Mouse (Mus musculus) thymus, postnatal 25 days (tissue): Measurements from ENCODE around the gene Lrrc14b.

ENCODE experiments used
- DNase-seq: peaks from one replicate; pipeline ENCODE4 v3.0.0; 2022

Gene Lrrc14b

DNA sequence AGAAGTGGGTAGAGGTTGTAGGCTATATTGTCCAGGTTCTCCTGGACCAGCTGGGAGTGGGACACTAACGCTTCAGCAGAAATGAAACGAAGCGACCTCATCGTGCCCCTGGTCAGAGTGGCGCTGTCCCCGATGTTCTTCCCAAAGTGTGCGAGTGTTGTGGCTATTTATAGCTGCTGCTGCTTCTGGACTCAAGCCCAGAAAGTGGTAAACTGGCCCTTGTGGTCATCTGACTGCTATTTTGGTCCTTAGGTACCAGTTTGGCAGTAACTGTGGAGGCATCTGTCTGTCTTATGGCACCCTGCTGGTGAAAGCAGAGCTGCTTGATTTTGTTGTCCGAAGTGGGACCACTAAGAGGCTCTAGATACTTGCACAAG, at the start of gene Lrrc14b:
TSS of gene Lrrc14b (minus strand) at position 147 of the 377 bp plus-strand sequence.
- DNase-seq, result no peak

DNA sequence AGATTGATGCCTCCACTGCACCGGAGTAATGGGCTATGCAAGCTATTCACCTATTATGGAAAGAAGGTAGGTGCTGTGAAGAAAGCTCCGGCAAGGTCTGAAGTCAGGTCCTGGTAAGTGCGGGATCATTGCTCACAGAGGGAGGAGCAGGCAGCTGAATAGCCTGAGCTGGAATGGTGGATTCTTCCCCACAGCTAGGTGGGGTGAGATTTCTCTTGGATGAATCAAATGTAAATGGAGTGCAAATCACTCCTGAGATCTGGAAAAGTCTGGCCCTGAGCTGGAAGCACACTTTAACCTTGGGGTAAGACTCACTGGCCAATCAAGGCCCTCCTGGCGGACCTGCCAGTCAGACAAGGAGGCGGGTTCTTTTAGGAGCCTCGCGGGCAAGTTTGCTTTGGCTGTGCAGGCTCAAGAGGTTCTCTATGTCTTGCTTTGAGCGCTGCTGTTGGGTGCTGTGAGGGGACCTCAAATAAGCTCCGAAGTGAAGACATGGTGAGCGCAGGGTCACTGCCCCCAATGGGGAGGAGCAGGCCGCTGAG, 35.6 kb upstream of the Lrrc14b start, which contains the start of gene Ftl1-ps1:
TSS of gene Ftl1-ps1 (plus strand) at position 397 of the 542 bp plus-strand sequence.
- DNase-seq, result no peak

DNA sequence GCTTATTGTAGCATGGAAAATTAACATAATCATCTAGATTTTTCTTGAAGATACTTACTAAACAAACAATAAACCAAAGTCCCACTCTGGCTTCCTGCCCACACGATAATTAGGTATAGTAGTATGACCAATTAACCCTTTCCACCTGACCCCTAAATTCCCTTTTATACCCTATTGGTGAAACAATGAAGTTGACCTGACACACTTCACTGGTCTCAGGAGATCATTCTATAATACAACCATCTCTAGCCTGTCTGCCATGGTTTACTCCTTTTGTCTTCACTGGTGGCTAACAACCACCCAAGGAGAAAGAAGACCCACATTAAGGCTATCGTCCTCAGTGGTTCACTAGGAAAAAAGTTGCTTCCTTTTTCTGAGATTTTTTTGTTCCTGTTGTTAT, 27.4 kb upstream of the Lrrc14b start:
- no peak for DNase-seq

DNA sequence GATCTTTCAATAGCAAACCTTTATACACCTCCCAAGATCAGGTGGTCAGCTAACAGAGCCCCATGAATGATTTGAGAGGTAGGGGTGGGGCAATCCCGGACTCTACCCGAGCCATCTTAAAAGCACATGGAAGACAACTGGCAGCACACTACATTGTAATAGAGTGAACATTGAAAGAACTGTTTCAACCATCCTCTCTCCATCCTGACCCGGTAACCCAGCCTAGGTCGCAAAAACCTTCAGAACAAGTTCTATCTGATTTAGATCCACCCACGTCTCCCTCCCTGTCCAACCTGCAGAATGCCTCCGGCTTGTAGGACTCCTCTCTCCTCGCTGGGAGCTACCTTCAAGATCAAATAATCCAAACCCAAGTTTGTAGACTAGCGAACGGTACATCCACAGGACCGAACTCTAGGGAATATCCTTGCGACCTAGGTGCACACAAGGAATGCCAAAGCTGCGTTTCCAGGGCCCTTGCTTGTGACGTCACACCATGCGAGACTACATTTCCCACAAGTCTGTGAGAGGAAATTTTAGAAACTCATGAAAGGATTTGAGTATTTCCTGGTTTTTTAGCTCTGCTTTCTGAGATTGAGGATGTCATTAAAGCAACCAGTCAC, 26.7 kb upstream of the Lrrc14b start, which contains the start of gene Zfp72:
TSS of gene Zfp72 (minus strand) at position 466 of the 620 bp plus-strand sequence.
- peak; percentile 69 for DNase-seq

DNA sequence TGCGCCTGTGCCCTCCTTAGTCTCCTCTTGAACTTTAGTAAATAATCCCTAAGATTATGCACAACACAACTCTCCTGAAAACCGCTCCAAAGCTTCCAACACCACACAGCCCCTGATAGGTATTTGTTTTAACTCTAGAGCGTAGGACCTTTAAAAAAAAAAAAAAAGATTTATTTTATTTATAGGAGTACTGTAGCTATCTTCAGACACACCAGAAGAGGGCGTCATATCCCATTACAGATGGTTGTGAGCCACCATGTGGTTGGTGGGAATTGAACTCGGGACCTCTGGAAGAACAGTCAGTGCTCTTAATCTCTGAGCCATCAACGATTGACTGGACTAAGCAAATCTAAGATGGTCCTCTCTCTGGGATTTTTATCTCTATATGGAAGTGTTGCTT, 25.9 kb upstream of the Lrrc14b start:
- no peak for DNase-seq

DNA sequence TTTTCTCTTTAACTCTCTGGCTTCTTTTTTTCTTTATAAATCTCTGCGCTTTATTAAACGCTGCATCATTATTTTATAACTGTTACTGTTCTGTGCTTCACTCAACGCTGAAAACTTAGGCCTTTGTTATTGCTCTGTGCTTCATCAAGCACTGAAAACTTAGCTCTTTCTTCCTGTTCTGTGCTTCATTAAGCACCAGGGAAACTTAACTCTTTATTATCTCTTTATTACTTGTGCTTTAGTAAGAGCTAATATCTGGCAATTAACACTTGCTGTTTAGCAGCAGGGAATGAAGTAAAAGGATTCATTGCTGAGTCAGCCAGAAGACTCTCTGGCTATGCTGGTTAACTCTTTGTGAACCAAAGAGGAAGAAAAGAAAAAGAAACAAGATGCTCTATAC, 18.5 kb upstream of the Lrrc14b start:
- DNase-seq, result no peak

DNA sequence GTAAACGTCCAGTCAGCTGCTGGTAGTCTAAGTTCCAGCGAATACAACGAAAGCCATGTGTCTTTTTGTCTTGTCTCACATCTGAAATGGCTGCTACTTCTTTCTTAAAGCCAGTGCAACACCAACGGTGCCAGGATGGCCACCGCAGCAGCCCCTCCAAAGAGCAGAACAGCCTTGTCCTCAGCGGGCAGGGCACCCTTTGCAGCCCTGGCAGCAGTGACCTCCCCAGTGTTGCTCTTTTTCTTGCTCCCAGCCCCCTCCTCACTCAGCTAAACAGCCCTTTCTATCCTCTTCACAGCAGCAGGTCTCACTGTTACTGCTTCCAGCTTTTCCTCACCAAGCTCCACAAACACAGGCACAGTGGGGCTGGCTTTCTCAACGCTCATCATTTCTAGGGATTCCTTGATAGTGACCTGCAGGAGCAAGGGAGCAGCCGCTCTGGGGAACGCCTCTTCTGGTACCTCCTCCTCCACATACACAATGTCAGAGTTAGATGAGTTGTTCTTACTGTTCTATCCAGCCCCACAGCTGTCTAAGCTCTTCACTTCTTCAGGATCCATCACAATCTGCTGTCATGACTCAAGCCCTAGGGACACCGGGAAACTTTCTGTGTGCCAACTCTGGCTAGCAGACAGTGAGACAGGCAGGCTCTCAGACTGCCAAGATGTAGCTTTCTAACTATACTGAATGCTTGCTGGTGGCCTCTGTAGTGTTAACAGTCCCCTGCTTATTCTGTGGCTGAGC, 17.9 kb upstream of the Lrrc14b start:
- DNase-seq, result no peak

DNA sequence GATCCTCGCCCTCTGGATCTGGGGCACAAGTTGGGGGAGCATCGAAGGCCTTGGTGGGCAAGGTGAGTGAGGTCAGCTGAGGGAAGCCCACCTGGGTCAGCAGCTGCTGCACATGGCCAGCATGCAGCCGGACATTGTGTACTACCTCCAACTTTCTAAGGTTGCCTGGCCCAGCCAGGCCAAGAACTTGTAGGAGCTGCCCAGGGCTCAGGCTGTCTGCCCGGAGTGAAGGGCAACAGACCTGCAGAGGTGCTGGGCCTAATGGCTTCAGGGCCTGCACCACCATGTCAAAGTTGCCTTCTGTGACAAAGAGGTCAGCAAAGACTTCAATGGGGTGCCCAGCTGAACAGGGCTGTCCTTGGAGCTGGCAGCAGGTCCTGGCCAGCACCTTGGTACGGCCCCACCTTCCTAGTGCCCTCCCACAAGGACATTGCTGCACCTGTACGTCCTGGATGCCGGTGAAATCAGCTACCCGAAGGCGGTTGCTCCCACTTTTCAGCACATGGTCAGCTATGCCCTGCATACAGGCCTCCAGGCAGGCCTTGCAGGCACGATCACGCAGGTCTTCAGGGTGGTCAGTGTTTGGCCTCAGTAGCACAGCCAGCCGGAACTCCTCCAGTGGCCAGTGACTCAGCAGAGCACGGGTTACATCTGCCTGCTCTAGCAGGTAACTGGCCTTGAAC, 488 bp downstream of the Lrrc14b start:
- no peak for DNase-seq

DNA sequence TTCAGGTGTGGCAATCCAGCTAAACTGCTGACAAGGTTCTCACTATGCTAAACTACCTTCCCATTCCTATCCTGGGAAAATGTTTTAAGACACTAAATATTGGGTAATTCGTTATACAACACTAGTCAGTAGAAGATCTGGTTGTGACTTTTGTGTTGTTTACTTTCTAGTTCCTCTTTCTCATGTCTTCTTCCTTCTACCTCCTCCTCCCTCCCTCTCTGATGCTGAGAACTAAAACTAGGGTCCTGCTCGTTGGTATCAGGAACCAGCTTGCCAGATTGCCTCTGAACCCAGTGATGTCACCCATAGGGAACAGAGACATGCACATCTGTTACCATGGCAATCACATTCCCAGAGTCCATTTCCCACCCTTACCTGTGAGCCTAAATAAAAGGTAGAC, 1.6 kb downstream of the Lrrc14b start:
- no peak for DNase-seq

DNA sequence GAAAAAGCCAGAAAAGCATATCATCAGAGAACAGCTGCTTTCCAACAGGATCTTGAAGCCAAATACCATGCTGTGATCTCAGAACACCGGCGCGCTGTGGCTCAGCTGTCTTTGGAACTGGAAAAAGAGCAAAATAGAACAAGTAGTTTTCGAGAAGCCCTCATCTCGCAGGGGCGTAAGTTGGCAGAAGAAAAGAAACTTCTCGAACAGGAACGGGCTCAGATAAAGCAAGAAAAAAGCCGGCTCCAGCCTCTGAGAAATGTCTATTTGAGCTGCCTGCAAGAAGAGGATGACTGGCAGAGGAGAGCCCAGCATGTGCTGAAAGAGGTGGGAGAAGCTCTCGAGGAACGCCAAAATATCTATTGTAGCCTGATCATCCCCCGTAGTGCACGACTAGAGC, 7.3 kb downstream of the Lrrc14b start:
- no peak for DNase-seq

DNA sequence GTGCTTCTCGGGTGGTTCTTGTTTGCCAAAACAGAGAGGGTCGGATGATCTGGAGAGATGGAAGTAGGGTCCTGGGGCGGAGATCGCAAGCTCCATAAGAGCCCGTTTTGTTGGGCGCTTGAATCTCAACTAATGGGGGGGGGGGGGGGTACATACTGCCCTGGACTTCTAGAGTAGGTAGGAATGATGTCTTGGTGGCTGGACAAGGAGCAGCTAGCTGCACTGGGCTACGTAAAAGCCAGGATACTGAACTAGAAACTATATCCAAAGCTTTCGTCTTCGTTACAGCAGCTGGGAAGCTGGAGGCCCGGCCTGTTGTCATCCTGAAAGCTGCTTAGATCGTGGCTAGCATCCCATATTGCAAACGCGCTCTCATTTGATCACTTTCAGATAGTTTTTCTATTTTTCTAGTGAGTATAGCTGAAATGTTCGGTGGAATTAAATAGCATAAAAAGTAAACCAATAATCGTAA, 13.3 kb downstream of the Lrrc14b start:
- DNase-seq, result no peak

DNA sequence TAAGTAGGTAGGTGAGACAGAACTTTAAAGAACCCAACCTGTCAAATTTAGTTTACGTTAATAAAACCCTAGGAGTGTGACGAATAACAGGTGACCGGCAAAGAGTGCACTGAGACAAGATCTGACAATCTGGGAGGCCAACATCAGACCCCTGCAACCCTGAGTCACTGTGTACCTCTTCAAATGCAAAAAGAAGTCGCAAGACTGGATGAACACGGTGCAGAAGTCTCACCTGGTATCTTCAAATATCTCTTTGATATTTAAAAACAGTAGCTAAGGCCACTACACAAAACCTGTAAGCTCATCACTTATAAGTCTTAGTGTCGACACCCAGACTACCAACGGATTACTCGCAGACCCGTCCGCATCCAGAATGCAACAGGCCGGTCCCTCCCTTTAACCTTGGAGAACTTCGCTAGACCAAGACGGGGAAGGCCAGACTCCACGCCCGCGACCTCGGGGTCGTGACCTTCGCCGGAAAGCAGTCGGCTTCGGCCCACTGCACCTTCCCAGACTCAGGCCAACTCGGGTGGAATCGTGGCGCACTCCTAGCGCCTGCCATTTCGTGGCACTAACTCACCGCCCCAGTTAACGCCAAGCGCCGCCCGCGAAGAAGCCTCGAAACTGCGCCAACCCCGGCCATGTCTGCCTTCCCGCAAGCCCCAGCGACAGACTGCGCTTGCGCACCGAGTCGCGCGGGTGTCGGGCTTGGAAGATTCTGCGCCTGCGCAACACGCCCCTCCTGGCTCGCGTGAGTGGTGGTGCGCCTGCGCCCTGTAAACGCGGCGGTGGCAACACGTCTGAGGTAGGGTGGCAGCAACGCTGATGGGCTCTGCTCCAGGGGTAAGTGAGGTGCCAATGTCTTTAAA, 14.0 kb downstream of the Lrrc14b start, which contains the start of the genes Sdha and Ccdc127:
TSS of gene Sdha (minus strand) at position 715 of the 869 bp plus-strand sequence.
TSS of gene Ccdc127 (plus strand) at position 744 of the 869 bp plus-strand sequence.
- peak; percentile 96 for DNase-seq

DNA sequence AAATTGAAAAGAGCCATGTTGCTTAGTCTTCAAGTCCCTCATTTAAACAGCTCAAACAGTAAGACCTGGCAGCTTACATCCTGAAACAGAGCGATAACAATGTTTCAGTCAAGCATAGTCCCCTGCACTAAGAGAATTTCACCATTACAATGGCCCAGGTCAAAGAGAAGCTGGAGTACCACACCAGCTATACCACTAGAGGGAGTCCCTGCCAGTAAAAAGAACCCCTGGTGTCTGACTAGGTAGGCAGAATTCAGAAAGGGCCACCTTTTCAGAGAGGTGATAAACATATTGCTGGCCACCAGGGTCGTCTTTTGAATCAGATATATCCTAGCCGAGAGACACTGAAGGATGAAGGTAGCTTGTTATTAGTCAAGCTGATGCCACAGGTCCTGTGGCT, 22.8 kb downstream of the Lrrc14b start:
- peak; percentile 49 for DNase-seq

DNA sequence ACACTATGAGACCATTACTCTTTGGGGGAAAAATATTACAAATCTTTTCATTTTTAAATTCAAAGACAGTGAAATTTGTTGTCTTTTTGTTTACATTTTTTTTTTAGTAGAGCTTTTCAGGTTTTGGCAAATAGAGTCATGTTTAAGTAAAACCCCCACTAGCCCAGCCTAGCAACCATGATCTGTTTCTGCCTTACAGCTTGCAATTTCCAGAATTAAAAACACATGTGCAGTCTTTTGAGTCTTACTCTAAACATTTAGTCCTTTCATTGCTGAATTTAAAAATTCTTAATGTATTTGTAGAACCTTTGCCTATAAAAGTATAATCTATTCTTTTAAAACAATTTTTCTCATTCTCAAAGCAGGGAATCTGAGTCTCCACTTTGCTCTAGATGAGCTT, 34.5 kb downstream of the Lrrc14b start:
- DNase-seq, result no peak

DNA sequence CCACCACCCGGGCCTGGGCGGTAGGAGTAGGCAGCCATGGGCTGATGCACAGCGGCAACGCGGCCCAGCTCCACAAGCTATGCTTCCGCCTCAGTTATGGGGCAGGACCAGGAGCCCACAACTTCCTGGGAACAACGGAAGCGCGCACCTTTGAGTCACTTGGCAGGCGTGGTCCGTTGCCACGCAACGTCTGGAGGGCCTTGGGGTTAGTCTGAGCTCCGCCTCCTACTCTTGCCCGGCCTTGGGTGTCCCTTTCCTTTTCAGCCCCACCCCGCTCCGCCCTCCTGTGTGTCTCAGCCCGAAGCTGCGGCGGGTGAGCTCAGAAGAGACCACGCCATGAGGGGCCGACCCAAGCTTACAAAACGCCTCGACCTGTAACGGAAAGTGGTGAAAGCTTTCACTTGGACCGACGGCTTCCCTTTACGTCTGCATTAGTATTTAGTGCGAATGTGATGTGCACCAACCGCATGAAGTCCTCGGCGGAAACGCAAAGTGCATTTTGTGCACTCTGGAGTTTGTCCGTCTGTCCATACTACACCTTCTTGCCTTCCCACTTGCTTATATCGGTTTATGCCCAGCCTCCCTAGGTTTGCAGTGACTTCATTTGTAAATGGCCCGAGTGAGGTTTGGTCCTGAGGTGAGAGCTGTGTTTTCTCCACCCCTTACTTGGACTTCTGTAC, 46.5 kb downstream of the Lrrc14b start, which contains the start of gene Pdcd6:
TSS of gene Pdcd6 (minus strand) at position 411 of the 680 bp plus-strand sequence.
- peak; percentile 90 for DNase-seq

DNA sequence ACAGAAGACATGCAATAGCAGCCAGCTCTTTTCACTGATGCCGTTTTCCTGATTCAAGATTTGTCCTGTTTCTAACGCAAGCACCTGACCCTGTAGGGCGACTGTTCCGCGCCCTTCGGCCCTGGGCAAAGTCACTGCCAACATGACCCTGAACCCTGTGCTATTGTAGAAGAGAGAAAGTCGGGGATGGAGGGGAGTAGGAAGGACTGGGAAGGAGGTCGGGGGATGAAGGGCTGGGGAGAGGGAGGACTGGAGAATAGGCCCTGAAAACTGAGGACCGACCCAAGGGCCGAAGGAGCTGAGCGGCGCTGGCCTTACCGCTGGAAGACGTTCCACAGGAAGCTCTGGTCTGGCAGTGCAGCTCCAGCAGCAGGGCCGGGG, 47.0 kb downstream of the Lrrc14b start:
- no peak for DNase-seq

DNA sequence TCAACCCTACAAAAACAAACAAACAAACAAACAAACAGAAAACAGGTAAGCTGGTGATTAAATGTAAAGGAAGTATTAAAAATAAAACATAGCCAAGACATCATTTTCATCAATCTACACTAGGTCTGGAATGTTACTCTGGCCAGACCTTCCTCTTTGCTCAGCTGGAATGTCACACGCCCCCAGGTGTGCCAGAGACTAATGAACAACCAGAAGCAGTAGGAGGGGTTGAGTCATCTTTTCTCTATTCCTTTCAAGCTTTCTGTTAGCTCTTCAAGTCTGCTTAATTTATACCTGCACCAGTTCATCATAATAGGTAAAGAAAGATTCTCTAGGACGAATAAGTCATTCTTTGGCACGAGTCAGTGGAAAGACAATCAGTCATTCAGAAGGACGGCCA, 47.4 kb downstream of the Lrrc14b start:
- DNase-seq, result no peak

DNA sequence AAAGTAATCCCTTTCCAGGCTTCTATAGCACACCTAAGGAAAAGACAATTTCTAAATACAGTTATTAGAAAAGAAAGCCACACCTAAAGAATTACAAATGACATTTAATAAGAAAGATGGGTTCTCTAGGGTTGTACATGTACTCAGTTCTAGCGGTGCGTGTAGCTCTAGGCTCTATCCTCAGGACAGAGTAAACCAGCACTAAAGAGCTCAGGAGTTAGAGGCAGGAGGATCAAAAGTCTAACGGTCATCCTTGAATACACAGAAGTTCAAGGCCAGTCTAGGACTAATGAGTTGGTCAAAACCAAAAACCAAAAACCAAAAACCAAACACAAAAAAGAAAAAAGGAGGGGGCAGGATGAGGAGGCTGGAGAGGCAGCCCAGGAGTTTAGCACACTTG, 49.2 kb downstream of the Lrrc14b start:
- DNase-seq, result no peak
